Mouse (Mus musculus): ENCODE data around the gene Dock9.

- no peak for TF ChIP-seq POLR2A (IDR thresholded peaks at IDR 0.05; ENCODE audit: insufficient read length, low read depth)
- TF ChIP-seq MAX (IDR thresholded peaks at IDR 0.05; ENCODE audit: low read depth) = no peak
- TF ChIP-seq MYOD1 (IDR thresholded peaks at IDR 0.05; ENCODE audit: control insufficient read depth in 1 of 3, insufficient read length in 2 of 3, low read depth in 2 of 3) = no peak
- no peak for TF ChIP-seq POLR2AphosphoS2 (IDR thresholded peaks at IDR 0.05; ENCODE audit: insufficient read length, low read depth)
- TF ChIP-seq REST (IDR thresholded peaks at IDR 0.05; ENCODE audit: insufficient read depth, insufficient read length) = no peak
- TF ChIP-seq CEBPB (IDR thresholded peaks at IDR 0.05; ENCODE audit: insufficient read depth, poor library complexity, severe bottlenecking) = no peak
These were observed 99.7 kb downstream of the Dock9 start for GRCm38 (mm10) chr14:121697709-121698619.

Measured in myocyte (in vitro differentiated cells).